9 mouse cellular contexts compared by ENCODE assay signal in the genomic region with DNA sequence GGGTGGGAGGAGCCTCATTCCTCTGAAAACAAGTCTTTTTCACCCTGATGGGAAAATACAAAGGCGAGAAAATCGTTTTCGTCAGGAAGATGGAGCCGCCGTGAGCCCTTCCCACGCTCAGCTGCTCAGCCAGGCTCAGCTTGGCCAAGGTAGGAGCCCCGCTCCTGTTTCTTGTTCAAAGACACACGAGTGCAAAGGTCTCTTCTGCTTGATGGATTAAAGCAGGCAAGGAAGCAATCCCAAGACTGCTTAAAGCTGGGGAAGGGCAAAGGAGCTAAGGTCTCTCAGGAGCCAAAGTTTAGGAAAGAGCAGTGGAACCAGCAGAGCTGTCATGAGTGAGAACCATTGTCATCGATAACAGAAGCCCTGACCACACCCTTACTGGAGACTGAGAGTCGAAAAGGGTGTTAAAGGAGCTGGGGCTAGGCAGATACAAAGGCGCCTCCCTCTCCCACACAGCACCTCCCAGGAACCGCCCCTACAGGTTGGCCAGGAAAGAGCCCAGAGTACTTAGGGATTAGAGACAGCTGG.
DNase-seq lines count a peak whose midpoint lies in the region; ATAC-seq lines count a peak whose summit lies in the region.
"Had no signal": no experiment of that assay in that cellular context is flagged by ENCODE, and none has a peak within 500 bp of the region (broad histone marks: within the 10 kb centered on the region; RNA-seq: fewer than 3 reads in every experiment).

No protein-coding gene starts in this region.

- H3K9ac ChIP-seq in forebrain, embryonic 11.5 days (ENCODE audit: low read length), result peak overlapping the region; percentile 9; the same call in 1 of the 2 replicates
- no peak overlapping the region for H3K9ac ChIP-seq in forebrain, embryonic 14.5 days (ENCODE audit: low read length)
- H3K9ac ChIP-seq: midbrain, embryonic 13.5 days had no signal

- H3K4me2 ChIP-seq in forebrain, embryonic 11.5 days (ENCODE audit: low read depth, low read length, severe bottlenecking), result peak overlapping the region; percentile 6; the same call in 1 of the 2 replicates
- H3K4me2 ChIP-seq in forebrain, embryonic 14.5 days (ENCODE audit: low read length), result no peak overlapping the region
- H3K4me2 ChIP-seq: midbrain, embryonic 13.5 days had no signal

- no peak for DNase-seq in forebrain, embryonic 11.5 days (ENCODE audit: low spot score)
- no peak for DNase-seq in forebrain, embryonic 14.5 days (ENCODE audit: low spot score)
- peak; percentile 57 to 68 for DNase-seq in right cerebral cortex, adult 2 months (ENCODE audit: low spot score in 2 of 2)
- no peak for DNase-seq in right cerebral cortex, postnatal 4 days
- peak; percentile 59 to 86 for DNase-seq in left cerebral cortex, postnatal 25 days (ENCODE audit: low spot score in 2 of 2)
- DNase-seq in ovary, postnatal 10 days (ENCODE audit: low spot score), result no peak
- no peak for DNase-seq in gastrocnemius, adult 18-20 months (ENCODE audit: low spot score)
- DNase-seq in adrenal gland, adult (ENCODE audit: inconsistent age in 2 of 2, low spot score in 1 of 2), result no peak

- no peak overlapping the region for H3K27ac ChIP-seq in forebrain, embryonic 11.5 days (ENCODE audit: low read depth, low read length)
- no peak overlapping the region for H3K27ac ChIP-seq in forebrain, embryonic 14.5 days (ENCODE audit: low read depth, low read length)
- H3K27ac ChIP-seq: midbrain, embryonic 13.5 days had no signal

- WGBS in forebrain, embryonic 11.5 days, result 13% methylated on average over 12 of the region's 12 CpGs
- WGBS in forebrain, embryonic 14.5 days, result 12% methylated on average over 12 of the region's 12 CpGs

- H3K9me3 ChIP-seq in forebrain, embryonic 11.5 days (ENCODE audit: control insufficient read depth, low read length), result no peaks in the 10 kb centered on the region
- no peaks in the 10 kb centered on the region for H3K9me3 ChIP-seq in forebrain, embryonic 14.5 days (replicated peaks; ENCODE audit: control insufficient read depth, low read length)
- H3K9me3 ChIP-seq: midbrain, embryonic 13.5 days had no signal

- no peak for ATAC-seq in forebrain, embryonic 11.5 days (replicated peaks; ENCODE audit: low FRiP score)
- no peak for ATAC-seq in forebrain, embryonic 14.5 days
- ATAC-seq: midbrain, embryonic 13.5 days had no signal

- H3K27me3 ChIP-seq in forebrain, embryonic 11.5 days (ENCODE audit: control insufficient read depth, insufficient read depth, low read length), result no peaks in the 10 kb centered on the region
- no peaks in the 10 kb centered on the region for H3K27me3 ChIP-seq in forebrain, embryonic 14.5 days (replicated peaks; ENCODE audit: control insufficient read depth, insufficient read depth, low read length)

- H3K4me3 ChIP-seq in forebrain, embryonic 11.5 days (ENCODE audit: low read depth, low read length), result no peak overlapping the region
- no peak overlapping the region for H3K4me3 ChIP-seq in forebrain, embryonic 14.5 days (ENCODE audit: low read depth, low read length)
- H3K4me3 ChIP-seq: midbrain, embryonic 13.5 days had no signal

- H3K36me3 ChIP-seq in forebrain, embryonic 11.5 days (ENCODE audit: control insufficient read depth, insufficient read depth, low read length), result no peaks in the 10 kb centered on the region
- H3K36me3 ChIP-seq in forebrain, embryonic 14.5 days (ENCODE audit: control insufficient read depth, insufficient read depth, low read length), result no peaks in the 10 kb centered on the region
- H3K36me3 ChIP-seq: midbrain, embryonic 13.5 days had no signal

- intact Hi-C loops in left cerebral cortex, postnatal 25 days (cut with DNase I), result loop anchor here (5.0 kb wide), 1 partner anchor 68 kb away; a partner anchor contains a TSS

- peaks cover 16% of the 10 kb centered on the region; the same call in 1 of the 2 replicates for H3K4me1 ChIP-seq in forebrain, embryonic 11.5 days (replicated peaks; ENCODE audit: control insufficient read depth, insufficient read depth, low read length)
- H3K4me1 ChIP-seq in forebrain, embryonic 14.5 days (ENCODE audit: control insufficient read depth, insufficient read depth, low read length), result peaks cover 17% of the 10 kb centered on the region

Comparison
In these comparisons a context has a peak if more than half of its experiments do, and no peak if none do; other contexts are left out.
1. DNase-seq: peak in right cerebral cortex, adult 2 months (2 of 2) and left cerebral cortex, postnatal 25 days (2 of 2); none in forebrain, embryonic 11.5 days (single experiment), forebrain, embryonic 14.5 days (single experiment), right cerebral cortex, postnatal 4 days (single experiment), ovary, postnatal 10 days (single experiment), gastrocnemius, adult 18-20 months (single experiment) and adrenal gland, adult (0 of 2).